Mouse (Mus musculus): ENCODE data around the gene Gm49318. TPM values are rescaled to one million over a fixed set of nuclear protein-coding genes. Genes with fewer than 3 reads are reported as not detected.

Gene Gm49318
- polyA plus RNA-seq, 2 experiments = not detected

DNA sequence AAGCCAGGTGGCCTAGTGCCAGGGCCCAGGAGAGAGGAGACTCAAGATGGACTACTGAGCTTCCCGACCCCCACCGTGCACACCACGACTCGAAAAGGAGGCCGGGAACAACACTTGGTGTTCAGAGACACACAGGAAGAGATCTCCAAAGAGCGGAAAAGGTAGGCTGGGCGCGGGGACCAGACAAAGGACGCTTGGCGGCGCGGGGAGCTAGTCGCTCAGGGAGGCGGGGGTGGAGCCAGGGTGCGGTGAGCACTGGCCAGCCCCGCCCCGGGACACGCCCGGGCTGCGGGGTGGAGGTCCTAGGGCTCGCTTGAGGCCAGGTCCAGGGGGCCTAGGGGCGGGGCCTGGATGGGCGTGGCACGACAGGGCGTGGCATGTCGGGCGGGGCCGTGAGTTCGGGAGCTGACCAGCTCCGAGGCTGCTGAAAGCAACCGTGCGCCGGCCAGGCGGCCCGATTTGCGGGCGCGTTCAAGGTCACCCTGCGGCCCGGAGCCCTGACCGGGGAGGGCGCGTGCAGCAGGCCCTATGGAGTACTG is 20.6 kb downstream of the Gm49318 start:
- Histone ChIP-seq H3K27me3 (ENCODE audit: control insufficient read depth, insufficient read depth, low read length) (peaks cover 48% of the 10 kb centered on the region), H3K4me2 (ENCODE audit: low read depth) (peak overlapping the region; percentile 52), H3K4me3 (ENCODE audit: insufficient read depth in 1 of 2, low read depth in 2 of 2, low read length in 2 of 2) (peak overlapping the region in 1 of 2 experiments; percentile 29; a peak in 2 of 4 replicates), H3K36me3 (replicated peaks; ENCODE audit: control insufficient read depth, insufficient read depth, low read depth) (no peaks in the 10 kb centered on the region), H3K27ac (no peak overlapping the region), H3K9me3 (ENCODE audit: control insufficient read depth, low read length) (no peaks in the 10 kb centered on the region), H3K4me1 (replicated peaks; ENCODE audit: control insufficient read depth in 2 of 2, insufficient read depth in 2 of 2, low read length in 1 of 2) (peaks cover 7 to 11% of the 10 kb centered on the region in 2 experiments), H3K9ac (replicated peaks) (no peak overlapping the region)
- WGBS (ENCODE audit: insufficient replicate concordance) = under 1% methylated on average over 43 of the region's 43 CpGs
- ATAC-seq (ENCODE audit: insufficient read depth) = peak; percentile 73
- no peak for TF ChIP-seq EP300 (IDR thresholded peaks at IDR 0.05; ENCODE audit: low read depth)
- TF ChIP-seq CTCF (IDR thresholded peaks at IDR 0.05; ENCODE audit: low read depth) = no peak
- DNase-seq (ENCODE audit: low read depth in 3 of 3, low spot score in 3 of 3) = peak; percentile 51 to 73 (median 61)

DNA sequence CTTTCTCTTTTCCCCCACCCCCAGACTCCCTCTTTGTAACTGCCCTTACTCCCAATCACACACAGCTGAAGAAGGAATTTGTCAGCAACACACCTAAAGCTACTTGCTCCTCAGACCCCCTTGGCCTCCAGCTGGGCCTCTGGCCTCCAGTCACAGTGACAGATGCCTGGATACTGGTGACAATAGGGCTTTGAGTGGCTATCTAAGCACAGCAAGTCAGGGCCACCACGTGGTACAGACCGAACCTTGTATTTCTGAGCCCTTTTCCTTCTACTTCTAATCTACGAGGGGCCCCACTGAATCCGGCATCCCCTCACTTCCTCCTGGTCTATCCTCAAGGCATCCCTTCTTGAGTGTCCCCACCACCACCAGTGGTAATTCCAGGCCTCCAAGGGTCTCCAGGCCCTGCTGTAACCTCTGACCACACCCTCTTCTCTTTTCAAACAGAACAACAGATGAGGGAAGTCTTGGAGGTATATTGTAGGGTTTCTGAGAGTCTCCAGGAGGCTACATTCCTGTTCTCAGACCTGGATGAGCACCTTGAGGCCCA is 21.3 kb downstream of the Gm49318 start:
- Histone ChIP-seq H3K4me1 (replicated peaks; ENCODE audit: control insufficient read depth in 2 of 2, insufficient read depth in 2 of 2, low read length in 1 of 2) (peaks cover 7 to 11% of the 10 kb centered on the region in 2 experiments), H3K36me3 (replicated peaks; ENCODE audit: control insufficient read depth, insufficient read depth, low read depth) (no peaks in the 10 kb centered on the region), H3K4me2 (ENCODE audit: low read depth) (no peak overlapping the region; the same call in 1 of the 2 replicates), H3K4me3 (ENCODE audit: insufficient read depth in 1 of 2, low read depth in 2 of 2, low read length in 2 of 2) (no peak overlapping the region), H3K27ac (no peak overlapping the region), H3K9ac (replicated peaks) (no peak overlapping the region), H3K9me3 (ENCODE audit: control insufficient read depth, low read length) (no peaks in the 10 kb centered on the region), H3K27me3 (ENCODE audit: control insufficient read depth, insufficient read depth, low read length) (peaks cover 48% of the 10 kb centered on the region)
- no peak for ATAC-seq (ENCODE audit: insufficient read depth)
- WGBS (ENCODE audit: insufficient replicate concordance) = 33% methylated on average over 4 of the region's 4 CpGs
- no peak for DNase-seq (ENCODE audit: low read depth in 3 of 3, low spot score in 3 of 3)
- TF ChIP-seq CTCF (IDR thresholded peaks at IDR 0.05; ENCODE audit: low read depth) = no peak
- TF ChIP-seq EP300 (IDR thresholded peaks at IDR 0.05; ENCODE audit: low read depth) = no peak

DNA sequence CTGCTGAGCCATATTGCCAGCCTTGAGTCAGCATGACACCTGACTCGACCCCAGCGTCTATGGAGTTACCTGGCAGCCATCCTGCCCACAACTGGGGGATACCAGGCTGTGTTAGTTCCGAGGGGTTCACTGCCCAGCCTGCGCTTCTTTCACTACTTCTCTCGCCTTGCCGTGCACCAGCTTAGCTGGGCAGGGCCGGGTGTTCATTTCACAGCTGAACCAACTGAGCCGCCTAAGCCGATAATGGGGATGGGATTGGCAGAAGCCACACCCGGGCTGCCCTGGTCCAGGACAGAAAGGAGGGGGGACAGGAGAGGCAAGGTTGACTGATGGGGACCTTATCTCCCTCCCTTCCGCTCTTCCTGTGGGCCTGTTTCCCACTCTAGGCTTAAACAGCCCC is 21.7 kb downstream of the Gm49318 start:
- H3K9me3 ChIP-seq (ENCODE audit: control insufficient read depth, low read length) = no peaks in the 10 kb centered on the region
- TF ChIP-seq EP300 (IDR thresholded peaks at IDR 0.05; ENCODE audit: low read depth) = no peak
- TF ChIP-seq CTCF (IDR thresholded peaks at IDR 0.05; ENCODE audit: low read depth) = no peak
- peaks cover 46% of the 10 kb centered on the region for H3K27me3 ChIP-seq (ENCODE audit: control insufficient read depth, insufficient read depth, low read length)
- H3K4me2 ChIP-seq (ENCODE audit: low read depth) = no peak overlapping the region
- H3K4me3 ChIP-seq (ENCODE audit: insufficient read depth in 1 of 2, low read depth in 2 of 2, low read length in 2 of 2) = no peak overlapping the region
- peaks cover 6 to 11% of the 10 kb centered on the region in 2 experiments for H3K4me1 ChIP-seq (replicated peaks; ENCODE audit: control insufficient read depth in 2 of 2, insufficient read depth in 2 of 2, low read length in 1 of 2)
- no peaks in the 10 kb centered on the region for H3K36me3 ChIP-seq (replicated peaks; ENCODE audit: control insufficient read depth, insufficient read depth, low read depth)
- 58% methylated on average over 11 of the region's 11 CpGs for WGBS (ENCODE audit: insufficient replicate concordance)
- ATAC-seq (ENCODE audit: insufficient read depth) (no peak), DNase-seq (ENCODE audit: low read depth in 3 of 3, low spot score in 3 of 3) (no peak)
- no peak overlapping the region for H3K9ac ChIP-seq (replicated peaks)
- H3K27ac ChIP-seq = no peak overlapping the region

DNA sequence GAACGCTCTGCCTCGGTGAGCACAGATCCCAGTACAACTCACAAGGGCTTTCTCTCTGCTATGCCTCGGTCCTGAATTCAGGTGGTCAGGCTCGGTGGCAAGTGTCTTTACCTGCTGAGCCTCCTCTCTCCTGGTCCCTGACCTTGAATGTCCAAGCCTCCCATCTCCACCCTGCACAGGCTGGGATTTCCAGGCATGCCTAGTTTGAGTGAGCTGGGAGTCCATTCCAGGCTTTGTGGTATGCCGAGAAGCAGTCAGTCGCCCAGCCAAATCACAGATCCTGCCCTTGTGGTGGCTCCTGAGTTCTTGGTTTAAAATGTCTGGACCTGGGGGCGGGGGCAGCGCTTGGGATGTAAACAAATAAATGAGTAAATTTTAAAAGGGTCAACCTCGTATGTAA is 23.7 kb downstream of the Gm49318 start:
- 40% methylated on average over 9 of the region's 9 CpGs for WGBS (ENCODE audit: insufficient replicate concordance)
- H3K4me3 ChIP-seq (ENCODE audit: insufficient read depth in 1 of 2, low read depth in 2 of 2, low read length in 2 of 2) = no peak overlapping the region
- no peak for ATAC-seq (ENCODE audit: insufficient read depth)
- H3K9ac ChIP-seq (replicated peaks) = no peak overlapping the region
- H3K4me1 ChIP-seq (replicated peaks; ENCODE audit: control insufficient read depth in 2 of 2, insufficient read depth in 2 of 2, low read length in 1 of 2) = peaks cover 6 to 11% of the 10 kb centered on the region in 2 experiments
- H3K4me2 ChIP-seq (ENCODE audit: low read depth) = no peak overlapping the region
- no peaks in the 10 kb centered on the region for H3K36me3 ChIP-seq (replicated peaks; ENCODE audit: control insufficient read depth, insufficient read depth, low read depth)
- H3K27ac ChIP-seq = no peak overlapping the region
- no peaks in the 10 kb centered on the region for H3K9me3 ChIP-seq (ENCODE audit: control insufficient read depth, low read length)
- DNase-seq (ENCODE audit: low read depth in 3 of 3, low spot score in 3 of 3) = no peak
- peaks cover 27% of the 10 kb centered on the region for H3K27me3 ChIP-seq (ENCODE audit: control insufficient read depth, insufficient read depth, low read length)
- TF ChIP-seq EP300 (IDR thresholded peaks at IDR 0.05; ENCODE audit: low read depth) (no peak), CTCF (IDR thresholded peaks at IDR 0.05; ENCODE audit: low read depth) (no peak)

DNA sequence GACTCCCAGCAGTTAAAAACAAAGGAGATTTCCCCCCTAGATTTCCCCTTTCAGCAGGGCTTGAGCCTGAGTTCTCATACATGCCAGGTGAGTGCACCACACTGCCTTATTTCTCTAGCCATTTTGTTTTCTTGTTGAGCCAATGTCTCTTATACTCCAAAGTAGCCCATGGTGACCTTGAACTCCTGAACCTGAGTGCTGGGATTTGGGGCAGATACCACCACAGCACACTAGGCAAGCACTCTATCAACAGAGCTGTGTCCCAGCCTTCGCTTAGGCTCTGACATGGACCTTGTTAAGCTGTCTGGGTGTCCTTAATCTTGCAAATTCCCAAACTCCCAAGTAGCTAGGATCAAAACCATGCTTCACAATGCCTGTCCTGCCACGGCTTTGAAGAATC is 29.2 kb downstream of the Gm49318 start:
- WGBS (ENCODE audit: insufficient replicate concordance) = 37% methylated on average over 2 of the region's 2 CpGs
- H3K9me3 ChIP-seq (ENCODE audit: control insufficient read depth, low read length) = no peaks in the 10 kb centered on the region

More for the DNA sequence above, 29.2 kb downstream of the Gm49318 start:
- no peak for TF ChIP-seq EP300 (IDR thresholded peaks at IDR 0.05; ENCODE audit: low read depth)
- no peak for TF ChIP-seq CTCF (IDR thresholded peaks at IDR 0.05; ENCODE audit: low read depth)
- ATAC-seq (ENCODE audit: insufficient read depth) (no peak), DNase-seq (ENCODE audit: low read depth in 3 of 3, low spot score in 3 of 3) (no peak)
- H3K27me3 ChIP-seq (ENCODE audit: control insufficient read depth, insufficient read depth, low read length) = no peaks in the 10 kb centered on the region
- H3K36me3 ChIP-seq (replicated peaks; ENCODE audit: control insufficient read depth, insufficient read depth, low read depth) = no peaks in the 10 kb centered on the region
- H3K4me2 ChIP-seq (ENCODE audit: low read depth) = no peak overlapping the region
- H3K9ac ChIP-seq (replicated peaks) = no peak overlapping the region
- no peaks in the 10 kb centered on the region for H3K4me1 ChIP-seq (replicated peaks; ENCODE audit: control insufficient read depth in 2 of 2, insufficient read depth in 2 of 2, low read length in 1 of 2)
- no peak overlapping the region for H3K4me3 ChIP-seq (ENCODE audit: insufficient read depth in 1 of 2, low read depth in 2 of 2, low read length in 2 of 2)
- H3K27ac ChIP-seq = no peak overlapping the region
